Comparison of ENCODE assay signal across 27 mouse cellular contexts in genomic region chr11:101236782-101237181, GRCm38 (mm10). TPM values are rescaled to one million over a fixed set of nuclear protein-coding genes. Genes with fewer than 3 reads are reported as not detected.
DNase-seq lines count a peak whose midpoint lies in the region; ATAC-seq lines count a peak whose summit lies in the region.
"Had no signal": no experiment of that assay in that cellular context is flagged by ENCODE, and none has a peak within 500 bp of the region (broad histone marks: within the 10 kb centered on the region; RNA-seq: fewer than 3 reads in every experiment).

No protein-coding gene starts in this region.

- H3K9me3 ChIP-seq in embryonic facial prominence, embryonic 14.5 days (ENCODE audit: control insufficient read depth, low read length) = no peaks in the 10 kb centered on the region
- no peaks in the 10 kb centered on the region for H3K9me3 ChIP-seq in embryonic facial prominence, embryonic 10.5 days
- no peaks in the 10 kb centered on the region for H3K9me3 ChIP-seq in heart, embryonic 13.5 days
- H3K9me3 ChIP-seq in heart, embryonic 10.5 days = no peaks in the 10 kb centered on the region
- H3K9me3 ChIP-seq: forebrain, embryonic 12.5 days; forebrain, embryonic 15.5 days; G1E; heart, embryonic 15.5 days; hindbrain, embryonic 12.5 days; hindbrain, embryonic 15.5 days had no signal

- H3K36me3 ChIP-seq in embryonic facial prominence, embryonic 14.5 days (ENCODE audit: control insufficient read depth, insufficient read depth, low read length) = no peaks in the 10 kb centered on the region
- no peaks in the 10 kb centered on the region for H3K36me3 ChIP-seq in embryonic facial prominence, embryonic 10.5 days (replicated peaks)
- H3K36me3 ChIP-seq in heart, embryonic 13.5 days = no peaks in the 10 kb centered on the region
- H3K36me3 ChIP-seq in heart, embryonic 10.5 days = no peaks in the 10 kb centered on the region
- H3K36me3 ChIP-seq: forebrain, embryonic 12.5 days; forebrain, embryonic 15.5 days; G1E; heart, embryonic 15.5 days; hindbrain, embryonic 12.5 days; hindbrain, embryonic 15.5 days had no signal

- H3K4me2 ChIP-seq in embryonic facial prominence, embryonic 14.5 days (ENCODE audit: low read depth, low read length) = no peak overlapping the region
- no peak overlapping the region for H3K4me2 ChIP-seq in heart, embryonic 13.5 days
- H3K4me2 ChIP-seq: forebrain, embryonic 12.5 days; forebrain, embryonic 15.5 days; heart, embryonic 15.5 days; hindbrain, embryonic 12.5 days; hindbrain, embryonic 15.5 days had no signal

- no peaks in the 10 kb centered on the region for H3K27me3 ChIP-seq in embryonic facial prominence, embryonic 14.5 days (replicated peaks; ENCODE audit: control insufficient read depth, insufficient read depth, low read length)
- H3K27me3 ChIP-seq in embryonic facial prominence, embryonic 10.5 days (replicated peaks; ENCODE audit: low read depth, poor library complexity, severe bottlenecking) = no peaks in the 10 kb centered on the region
- no peaks in the 10 kb centered on the region for H3K27me3 ChIP-seq in heart, embryonic 13.5 days (replicated peaks)
- no peaks in the 10 kb centered on the region for H3K27me3 ChIP-seq in heart, embryonic 10.5 days (ENCODE audit: insufficient read depth, poor library complexity, severe bottlenecking)
- H3K27me3 ChIP-seq: forebrain, embryonic 12.5 days; forebrain, embryonic 15.5 days; hindbrain, embryonic 15.5 days; Patski had no signal

- intact Hi-C loops in gastrocnemius, postnatal 14 days (cut with DNase I; ENCODE audit: low total_unique reads) = no loop called here

- no peak for ATAC-seq in embryonic facial prominence, embryonic 14.5 days (ENCODE audit: low read depth)
- ATAC-seq in heart, embryonic 13.5 days (ENCODE audit: extremely low read depth, insufficient number of reproducible peaks, low FRiP score, low TSS enrichment) = no peak
- ATAC-seq: forebrain, embryonic 15.5 days; intestine, postnatal 0 days; Patski had no signal

- 85% methylated on average over 5 of the region's 5 CpGs for WGBS in embryonic facial prominence, embryonic 14.5 days
- WGBS in embryonic facial prominence, embryonic 10.5 days = 91% methylated on average over 5 of the region's 5 CpGs
- 88% methylated on average over 5 of the region's 5 CpGs for WGBS in heart, embryonic 13.5 days
- 82% methylated on average over 5 of the region's 5 CpGs for WGBS in heart, embryonic 10.5 days

- no peak overlapping the region for H3K9ac ChIP-seq in embryonic facial prominence, embryonic 14.5 days (ENCODE audit: low read depth, low read length)
- no peak overlapping the region for H3K9ac ChIP-seq in heart, embryonic 13.5 days
- H3K9ac ChIP-seq: forebrain, embryonic 12.5 days; forebrain, embryonic 15.5 days; heart, embryonic 15.5 days; hindbrain, embryonic 12.5 days; hindbrain, embryonic 15.5 days had no signal

- H3K27ac ChIP-seq in embryonic facial prominence, embryonic 14.5 days (replicated peaks; ENCODE audit: low read depth, low read length) = 0 out of 2 replicates have a peak overlapping the region, but pooled peaks have one; percentile 82
- H3K27ac ChIP-seq in embryonic facial prominence, embryonic 10.5 days (replicated peaks) = no peak overlapping the region
- H3K27ac ChIP-seq in heart, embryonic 13.5 days (replicated peaks) = peak overlapping the region; percentile 88; the same call in 1 of the 2 replicates
- H3K27ac ChIP-seq in heart, embryonic 10.5 days = no peak overlapping the region; the same call in 1 of the 2 replicates
- H3K27ac ChIP-seq: forebrain, embryonic 12.5 days; forebrain, embryonic 15.5 days; hindbrain, embryonic 12.5 days; hindbrain, embryonic 15.5 days had no signal

- no peak overlapping the region for H3K4me3 ChIP-seq in embryonic facial prominence, embryonic 14.5 days (ENCODE audit: low read depth, low read length)
- H3K4me3 ChIP-seq in embryonic facial prominence, embryonic 10.5 days = no peak overlapping the region
- H3K4me3 ChIP-seq in heart, embryonic 13.5 days = no peak overlapping the region
- H3K4me3 ChIP-seq in heart, embryonic 10.5 days = no peak overlapping the region
- H3K4me3 ChIP-seq: erythroblast, embryonic 14.5 days; forebrain, embryonic 12.5 days; forebrain, embryonic 15.5 days; heart, embryonic 15.5 days; hindbrain, embryonic 12.5 days; hindbrain, embryonic 15.5 days had no signal

- H3K4me1 ChIP-seq in embryonic facial prominence, embryonic 14.5 days (ENCODE audit: control insufficient read depth, insufficient read depth, low read length) = peaks cover 14% of the 10 kb centered on the region
- H3K4me1 ChIP-seq in embryonic facial prominence, embryonic 10.5 days = peaks cover 22% of the 10 kb centered on the region
- H3K4me1 ChIP-seq in heart, embryonic 13.5 days = peaks cover 14% of the 10 kb centered on the region
- H3K4me1 ChIP-seq in heart, embryonic 10.5 days = peaks cover 15% of the 10 kb centered on the region
- H3K4me1 ChIP-seq: forebrain, embryonic 12.5 days; forebrain, embryonic 15.5 days; hindbrain, embryonic 12.5 days; hindbrain, embryonic 15.5 days had no signal

- DNase-seq in embryonic facial prominence, embryonic 14.5 days (ENCODE audit: low spot score) = no peak
- DNase-seq in embryonic facial prominence, embryonic 10.5 days (ENCODE audit: low spot score) = no peak
- DNase-seq in gastrocnemius, postnatal 25 days = peak; percentile 46
- DNase-seq in gastrocnemius, postnatal 14 days = no peak
- DNase-seq in heart, embryonic 10.5 days (ENCODE audit: low spot score) = no peak
- peak; percentile 71 for DNase-seq in skeletal muscle tissue, adult 2 months (ENCODE audit: low read depth, low spot score)
- DNase-seq in thymus, adult 18-20 months = no peak
- DNase-seq: adrenal gland, adult 8-10 months; adrenal gland, postnatal 25 days; B cell, adult 2 months; cerebellum, adult 11-12 months; cerebellum, adult 8-10 months; cerebellum, postnatal 10 days; cerebellum, postnatal 36 days; embryo, embryonic 11 days; kidney, adult 2 months had no signal

RNA-seq across cellular contexts. Expression of gene Ramp2, which starts 9.0 kb away (rescaled TPM):
- 128 and 154 TPM in 2 replicates for polyA plus RNA-seq in embryonic facial prominence, embryonic 14.5 days (2014; fragmentation: Nextera tagmentation; extraction: Ambion mirVana)
- polyA plus RNA-seq in embryonic facial prominence, embryonic 10.5 days (2016; fragmentation: Nextera tagmentation; extraction: Ambion mirVana) = 66.4 and 68.4 TPM in 2 replicates
- 10 to 100 TPM; 31.8 to 51.8 TPM for total RNA-seq in gastrocnemius, postnatal 25 days (2021)
- total RNA-seq in gastrocnemius, postnatal 14 days (2021) = 10 to 100 TPM; 69.8 to 97.1 TPM
- polyA plus RNA-seq in heart, embryonic 13.5 days (2015; fragmentation: Nextera tagmentation; extraction: Ambion mirVana) = 210 and 234 TPM in 2 replicates
- polyA plus RNA-seq in heart, embryonic 10.5 days (2016; fragmentation: Nextera tagmentation; extraction: Ambion mirVana) = 166 and 202 TPM in 2 replicates
- total RNA-seq: hematopoietic stem cell, adult 5-6 weeks had no signal

RNA-seq across cellular contexts. Expression of gene Ezh1, which starts 10.5 kb away (rescaled TPM):
- 14.8 and 15.5 TPM in 2 replicates for polyA plus RNA-seq in embryonic facial prominence, embryonic 14.5 days (2014; fragmentation: Nextera tagmentation; extraction: Ambion mirVana)
- 13.3 and 14.5 TPM in 2 replicates for polyA plus RNA-seq in embryonic facial prominence, embryonic 10.5 days (2016; fragmentation: Nextera tagmentation; extraction: Ambion mirVana)
- total RNA-seq in gastrocnemius, postnatal 25 days (2021) = 10 to 100 TPM; 17.8 to 18.9 TPM
- 10 to 100 TPM; 13.5 to 18.1 TPM for total RNA-seq in gastrocnemius, postnatal 14 days (2021)
- 11.6 and 11.7 TPM in 2 replicates for polyA plus RNA-seq in heart, embryonic 13.5 days (2015; fragmentation: Nextera tagmentation; extraction: Ambion mirVana)
- 12.9 and 13.3 TPM in 2 replicates for polyA plus RNA-seq in heart, embryonic 10.5 days (2016; fragmentation: Nextera tagmentation; extraction: Ambion mirVana)

RNA-seq across cellular contexts. Expression of gene Vps25, which starts 16.7 kb away (rescaled TPM):
- polyA plus RNA-seq in embryonic facial prominence, embryonic 14.5 days (2014; fragmentation: Nextera tagmentation; extraction: Ambion mirVana) = 111 and 116 TPM in 2 replicates
- polyA plus RNA-seq in embryonic facial prominence, embryonic 10.5 days (2016; fragmentation: Nextera tagmentation; extraction: Ambion mirVana) = 124 TPM in 2 replicates
- 10 to 100 TPM; 31.8 to 36.4 TPM for total RNA-seq in gastrocnemius, postnatal 25 days (2021)
- total RNA-seq in gastrocnemius, postnatal 14 days (2021) = 10 to 100 TPM; 38.1 to 39.0 TPM
- 98.8 and 111 TPM in 2 replicates for polyA plus RNA-seq in heart, embryonic 13.5 days (2015; fragmentation: Nextera tagmentation; extraction: Ambion mirVana)
- 130 and 137 TPM in 2 replicates for polyA plus RNA-seq in heart, embryonic 10.5 days (2016; fragmentation: Nextera tagmentation; extraction: Ambion mirVana)

RNA-seq across cellular contexts. Expression of gene Wnk4, which starts 23.6 kb away (rescaled TPM):
- polyA plus RNA-seq in embryonic facial prominence, embryonic 14.5 days (2014; fragmentation: Nextera tagmentation; extraction: Ambion mirVana) = 10.7 and 11.9 TPM in 2 replicates
- polyA plus RNA-seq in embryonic facial prominence, embryonic 10.5 days (2016; fragmentation: Nextera tagmentation; extraction: Ambion mirVana) = 6.0 and 8.3 TPM in 2 replicates
- under 1 TPM in 1 of 2 experiments, not detected in 1; 0.48 TPM for total RNA-seq in gastrocnemius, postnatal 25 days (2021)
- 1 to 10 TPM in 1 of 2 experiments, under 1 TPM in 1; 0.89 to 1.0 TPM for total RNA-seq in gastrocnemius, postnatal 14 days (2021)
- polyA plus RNA-seq in heart, embryonic 13.5 days (2015; fragmentation: Nextera tagmentation; extraction: Ambion mirVana) = 7.6 and 8.0 TPM in 2 replicates
- 13.9 and 14.8 TPM in 2 replicates for polyA plus RNA-seq in heart, embryonic 10.5 days (2016; fragmentation: Nextera tagmentation; extraction: Ambion mirVana)
- total RNA-seq: hematopoietic stem cell, adult 5-6 weeks had no signal

RNA-seq across cellular contexts. Expression of gene Cntd1, which starts 42.0 kb away (rescaled TPM):
- polyA plus RNA-seq in embryonic facial prominence, embryonic 14.5 days (2014; fragmentation: Nextera tagmentation; extraction: Ambion mirVana) = 0.90 and 1.6 TPM in 2 replicates
- polyA plus RNA-seq in embryonic facial prominence, embryonic 10.5 days (2016; fragmentation: Nextera tagmentation; extraction: Ambion mirVana) = 1.3 and 1.4 TPM in 2 replicates
- total RNA-seq in gastrocnemius, postnatal 25 days (2021) = under 1 TPM; 0.21 to 0.28 TPM
- total RNA-seq in gastrocnemius, postnatal 14 days (2021) = under 1 TPM; 0.13 to 0.21 TPM
- polyA plus RNA-seq in heart, embryonic 13.5 days (2015; fragmentation: Nextera tagmentation; extraction: Ambion mirVana) = 0.48 and 0.65 TPM in 2 replicates
- 0.79 and 1.6 TPM in 2 replicates for polyA plus RNA-seq in heart, embryonic 10.5 days (2016; fragmentation: Nextera tagmentation; extraction: Ambion mirVana)
- polyA plus RNA-seq: erythroblast, embryonic 14.5 days had no signal

Comparison
In these comparisons a context has a peak if more than half of its experiments do, and no peak if none do; other contexts are left out.
1. DNase-seq: peak in gastrocnemius, postnatal 25 days (single experiment) and skeletal muscle tissue, adult 2 months (single experiment); none in embryonic facial prominence, embryonic 14.5 days (single experiment), embryonic facial prominence, embryonic 10.5 days (single experiment), gastrocnemius, postnatal 14 days (single experiment), heart, embryonic 10.5 days (single experiment) and thymus, adult 18-20 months (0 of 2).
2. H3K27ac ChIP-seq: peak in embryonic facial prominence, embryonic 14.5 days (single experiment) and heart, embryonic 13.5 days (single experiment); none in embryonic facial prominence, embryonic 10.5 days (single experiment) and heart, embryonic 10.5 days (single experiment).